Mouse (Mus musculus): ENCODE measurements around the gene Hist2h2be. TPM values are rescaled to one million over a fixed set of nuclear protein-coding genes. Genes with fewer than 3 reads are reported as not detected.
A peak's percentile ranks its signal among the peaks of the same experiment; 100 is the strongest.
"Not testable (repeated sequence)": the region's sequence is repeated elsewhere in the genome, so short reads cannot be mapped to it uniquely, and the experiment has no call there.

The Hist2h2be gene
- polyA plus RNA-seq, 1 experiment from 2014 or later, result 3.5 TPM

DNA sequence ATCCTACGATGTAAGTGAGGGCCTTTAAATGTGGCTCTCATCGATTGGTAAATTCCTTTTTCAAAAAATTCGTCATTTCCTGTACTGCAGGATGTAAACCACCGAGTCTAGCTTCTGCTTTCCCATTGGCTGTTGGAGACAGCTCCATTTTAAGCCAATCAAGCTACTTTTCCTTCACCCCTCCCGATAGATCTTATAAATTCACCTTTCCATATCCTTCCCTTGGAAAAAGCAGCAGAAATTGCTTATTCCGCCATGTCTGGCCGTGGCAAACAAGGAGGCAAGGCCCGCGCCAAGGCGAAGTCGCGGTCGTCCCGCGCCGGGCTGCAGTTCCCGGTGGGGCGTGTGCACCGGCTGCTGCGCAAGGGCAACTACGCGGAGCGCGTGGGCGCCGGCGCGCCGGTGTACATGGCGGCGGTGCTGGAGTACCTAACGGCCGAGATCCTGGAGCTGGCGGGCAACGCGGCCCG, 1.2 kb upstream of the Hist2h2be start, which contains the start of the genes Bola1 and Hist2h2ab:
TSS of gene Bola1 (minus strand) at position 49 of the 470 bp plus-strand sequence.
TSS of gene Hist2h2ab (plus strand) at position 205 of the 470 bp plus-strand sequence.
- H3K27ac ChIP-seq, result peak within 1 kb of the TSS; percentile 94
- H3K36me3 ChIP-seq, result no peaks in the 10 kb centered on the region
- WGBS, result 0% methylated on average over 37 of the region's 37 CpGs
- peak; percentile 87 for DNase-seq (ENCODE audit: low spot score)
- no peaks in the 10 kb centered on the region for H3K9me3 ChIP-seq
- H3K27me3 ChIP-seq (ENCODE audit: insufficient read depth, poor library complexity, severe bottlenecking), result no peaks in the 10 kb centered on the region
- H3K4me1 ChIP-seq, result peaks cover 25% of the 10 kb centered on the region
- H3K4me3 ChIP-seq, result peak within 1 kb of the TSS; percentile 71

GRCm38 (mm10) chr3:96220131-96220764, 671 bp upstream of the Hist2h2be start:
- H3K9me3 ChIP-seq; H3K27me3 ChIP-seq (ENCODE audit: insufficient read depth, poor library complexity, severe bottlenecking); H3K36me3 ChIP-seq; DNase-seq (ENCODE audit: low spot score): not testable (repeated sequence)
- WGBS, result under 1% methylated on average over 38 of the region's 47 CpGs
- Histone ChIP-seq H3K27ac (peak overlapping the region; percentile 94), H3K4me3 (peak overlapping the region; percentile 71), H3K4me1 (peaks cover 30% of the 10 kb centered on the region)

DNA sequence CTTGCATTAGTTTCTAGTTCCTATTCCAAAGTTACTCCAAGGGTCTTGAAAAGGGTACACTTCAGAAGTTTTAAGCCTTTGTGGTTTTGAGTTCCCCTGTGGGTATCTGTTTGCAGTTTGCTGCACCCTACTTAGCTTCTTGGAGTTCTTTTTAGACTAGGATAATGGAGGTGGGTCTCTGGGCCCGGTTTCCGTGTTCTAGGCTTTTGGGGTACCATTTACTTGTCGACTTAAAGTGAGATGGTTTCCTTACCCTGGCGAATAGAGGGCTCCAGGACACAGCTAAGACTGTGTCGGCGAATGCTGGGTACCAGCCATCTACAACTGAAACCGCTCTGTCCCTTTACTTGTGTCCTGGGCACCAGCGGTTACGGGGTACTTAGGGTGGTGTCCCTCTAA, 720 bp downstream of the Hist2h2be start:
- Histone ChIP-seq H3K4me1 (peaks cover 40% of the 10 kb centered on the region), H3K4me3 (peak overlapping the region; percentile 71), H3K36me3 (no peaks in the 10 kb centered on the region), H3K27me3 (ENCODE audit: insufficient read depth, poor library complexity, severe bottlenecking) (no peaks in the 10 kb centered on the region), H3K27ac (peak overlapping the region; percentile 94), H3K9me3 (no peaks in the 10 kb centered on the region)
- DNase-seq (ENCODE audit: low spot score), result no peak
- WGBS, result 33% methylated on average over 9 of the region's 9 CpGs

DNA sequence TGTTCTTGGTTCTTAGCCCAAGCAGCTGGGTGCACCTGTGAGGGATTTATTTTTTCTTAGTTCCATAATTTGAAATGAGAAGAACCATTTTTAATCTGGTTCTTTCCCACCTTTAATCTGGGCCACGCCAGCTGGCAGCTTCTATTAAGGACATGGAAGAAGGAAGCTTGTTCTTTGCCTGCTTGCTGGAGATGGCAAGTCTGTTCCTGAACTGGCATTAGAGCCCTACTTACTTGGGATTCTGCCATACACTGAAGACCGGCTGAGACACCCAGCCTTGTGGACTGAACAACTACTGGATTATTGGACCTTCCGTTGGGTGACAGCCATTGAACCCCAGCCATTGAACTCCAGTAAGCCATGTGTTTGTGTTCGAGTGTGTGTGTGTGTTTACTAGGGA, 1.9 kb downstream of the Hist2h2be start:
- Histone ChIP-seq H3K4me1 (peaks cover 48% of the 10 kb centered on the region), H3K27ac (no peak overlapping the region)

DNA sequence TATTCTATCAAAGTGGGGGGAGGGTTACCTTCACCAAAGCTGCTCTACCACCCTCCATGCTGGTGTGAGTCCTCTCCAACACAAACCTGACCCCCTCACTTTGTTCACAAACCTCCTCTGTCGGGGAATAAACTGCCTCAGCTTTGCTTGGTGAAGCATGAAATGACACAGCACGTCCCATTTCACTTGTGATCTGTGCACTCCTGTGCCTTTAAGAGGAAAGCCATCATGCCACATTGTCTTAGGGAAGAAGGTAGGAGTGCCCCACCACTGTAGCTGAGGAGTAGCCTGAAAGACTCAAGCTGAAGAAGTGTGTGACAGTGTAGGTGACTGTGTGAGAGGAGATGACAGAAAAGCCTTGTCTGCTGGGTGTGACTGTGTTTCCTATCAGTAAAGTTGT, 4.5 kb downstream of the Hist2h2be start:
- 41% methylated on average over 2 of the region's 2 CpGs for WGBS
- Histone ChIP-seq H3K4me3 (no peak overlapping the region), H3K27ac (peak overlapping the region; percentile 57; the same call in 1 of the 2 replicates), H3K4me1 (peaks cover 41% of the 10 kb centered on the region), H3K27me3 (ENCODE audit: insufficient read depth, poor library complexity, severe bottlenecking) (no peaks in the 10 kb centered on the region), H3K36me3 (no peaks in the 10 kb centered on the region), H3K9me3 (no peaks in the 10 kb centered on the region)
- no peak for DNase-seq (ENCODE audit: low spot score)

More for the DNA sequence above, 1.9 kb downstream of the Hist2h2be start:
- DNase-seq (ENCODE audit: low spot score), result no peak
- H3K27me3 ChIP-seq (ENCODE audit: insufficient read depth, poor library complexity, severe bottlenecking), result no peaks in the 10 kb centered on the region
- H3K9me3 ChIP-seq, result no peaks in the 10 kb centered on the region
- no peak overlapping the region for H3K4me3 ChIP-seq
- WGBS, result 91% methylated on average over 4 of the region's 4 CpGs
- H3K36me3 ChIP-seq, result no peaks in the 10 kb centered on the region

- H3K27me3 ChIP-seq (ENCODE audit: insufficient read depth, poor library complexity, severe bottlenecking), result no peaks in the 10 kb centered on the region
- H3K4me3 ChIP-seq, result no peak overlapping the region
- no peak for DNase-seq (ENCODE audit: low spot score)
- no peaks in the 10 kb centered on the region for H3K9me3 ChIP-seq
- H3K27ac ChIP-seq, result 0 out of 2 replicates have a peak overlapping the region, but pooled peaks have one; percentile 59
- WGBS, result 69% methylated on average over 8 of the region's 8 CpGs
- no peaks in the 10 kb centered on the region for H3K36me3 ChIP-seq
- H3K4me1 ChIP-seq, result peaks cover 39% of the 10 kb centered on the region
These were observed 6.1 kb downstream of the Hist2h2be start for GRCm38 (mm10) chr3:96226695-96227648.

GRCm38 (mm10) chr3:96228828-96229227, 7.9 kb downstream of the Hist2h2be start:
- no peak for DNase-seq (ENCODE audit: low spot score)
- WGBS, result 58% methylated on average over 2 of the region's 2 CpGs
- Histone ChIP-seq H3K4me3 (no peak overlapping the region), H3K4me1 (peaks cover 33% of the 10 kb centered on the region), H3K27me3 (ENCODE audit: insufficient read depth, poor library complexity, severe bottlenecking) (no peaks in the 10 kb centered on the region), H3K27ac (no peak overlapping the region), H3K36me3 (no peaks in the 10 kb centered on the region), H3K9me3 (no peaks in the 10 kb centered on the region)

- 64% methylated on average over 2 of the region's 2 CpGs for WGBS
These were observed 9.5 kb downstream of the Hist2h2be start for GRCm38 (mm10) chr3:96230404-96230803.

DNA sequence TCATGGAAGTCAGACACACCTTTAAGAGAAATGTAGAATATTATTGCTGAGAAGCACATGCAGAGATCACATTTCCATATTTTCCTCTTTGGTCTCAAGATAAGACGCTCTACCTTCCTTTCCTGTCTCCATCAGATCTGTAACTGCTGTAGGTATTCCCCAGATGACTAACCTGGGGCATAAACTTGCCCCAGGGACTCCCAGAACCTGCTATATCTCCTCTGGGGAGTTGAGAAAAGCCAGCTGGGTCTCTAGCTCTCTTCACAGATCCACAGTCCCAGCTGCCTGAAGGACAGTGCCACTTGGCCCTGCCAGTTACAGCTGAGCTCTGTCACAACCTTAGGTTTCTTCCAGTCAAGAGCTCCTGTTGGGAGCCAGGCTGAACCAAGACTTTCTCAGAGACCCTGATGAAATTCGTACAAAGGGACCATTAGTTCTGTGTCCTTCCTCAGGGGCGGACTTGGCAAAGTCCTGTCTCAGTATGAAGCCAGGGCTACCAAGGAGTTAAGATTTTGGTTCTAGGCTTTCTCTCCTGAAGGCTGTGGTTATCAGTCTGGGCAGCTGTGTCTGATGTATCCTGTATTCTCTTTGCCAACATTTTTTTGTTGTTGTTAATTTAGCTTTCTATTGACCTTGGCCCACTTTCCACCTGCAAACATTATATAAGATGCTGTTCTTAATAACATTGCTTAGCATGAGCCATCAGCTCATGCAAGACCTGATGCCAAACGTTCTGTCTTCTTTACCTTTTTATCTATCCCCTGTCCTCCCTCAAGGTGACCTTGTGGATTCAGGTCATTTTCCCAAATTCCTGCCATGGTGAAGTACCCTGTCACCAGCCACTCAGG, 10.2 kb downstream of the Hist2h2be start:
- no peak for DNase-seq (ENCODE audit: low spot score)
- no peak overlapping the region for H3K27ac ChIP-seq
- no peaks in the 10 kb centered on the region for H3K9me3 ChIP-seq
- no peak overlapping the region for H3K4me3 ChIP-seq
- WGBS, result 64% methylated on average over 4 of the region's 4 CpGs
- peaks cover 17% of the 10 kb centered on the region for H3K4me1 ChIP-seq
- H3K36me3 ChIP-seq, result no peaks in the 10 kb centered on the region
- no peaks in the 10 kb centered on the region for H3K27me3 ChIP-seq (ENCODE audit: insufficient read depth, poor library complexity, severe bottlenecking)

More at GRCm38 (mm10) chr3:96230404-96230803, 9.5 kb downstream of the Hist2h2be start:
- H3K27me3 ChIP-seq (ENCODE audit: insufficient read depth, poor library complexity, severe bottlenecking), result no peaks in the 10 kb centered on the region
- no peaks in the 10 kb centered on the region for H3K36me3 ChIP-seq
- H3K27ac ChIP-seq, result no peak overlapping the region
- DNase-seq (ENCODE audit: low spot score), result no peak
- H3K4me3 ChIP-seq, result no peak overlapping the region
- H3K4me1 ChIP-seq, result peaks cover 24% of the 10 kb centered on the region
- H3K9me3 ChIP-seq, result no peaks in the 10 kb centered on the region

GRCm38 (mm10) chr3:96231758-96232120, 10.8 kb downstream of the Hist2h2be start:
- 49% methylated on average over 2 of the region's 2 CpGs for WGBS
- no peaks in the 10 kb centered on the region for H3K36me3 ChIP-seq
- no peak for DNase-seq (ENCODE audit: low spot score)
- no peak overlapping the region for H3K27ac ChIP-seq
- no peak overlapping the region for H3K4me3 ChIP-seq
- no peaks in the 10 kb centered on the region for H3K9me3 ChIP-seq
- no peaks in the 10 kb centered on the region for H3K27me3 ChIP-seq (ENCODE audit: insufficient read depth, poor library complexity, severe bottlenecking)
- peaks cover 12% of the 10 kb centered on the region for H3K4me1 ChIP-seq

DNA sequence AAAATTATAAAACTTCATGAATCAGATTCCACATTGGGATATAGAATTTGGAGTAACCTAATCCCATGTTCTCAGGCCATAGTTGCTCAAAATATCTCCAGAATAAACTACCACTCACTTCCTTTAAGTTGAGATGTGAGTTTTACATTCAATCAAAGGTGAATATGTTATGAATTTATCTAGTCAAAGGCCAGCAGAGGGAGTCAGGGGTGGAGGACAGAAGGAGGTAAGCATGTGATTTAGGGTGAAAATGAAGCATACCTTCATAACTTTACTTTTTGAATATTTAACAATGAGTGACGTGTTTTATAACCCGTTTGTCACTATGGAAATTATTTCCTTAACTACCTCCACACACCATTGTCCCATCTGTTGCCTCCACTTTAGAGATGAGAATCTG, 14.0 kb downstream of the Hist2h2be start:
- 74% methylated on average over 2 of the region's 2 CpGs for WGBS
- Histone ChIP-seq H3K4me3 (no peak overlapping the region), H3K27ac (no peak overlapping the region), H3K9me3 (no peaks in the 10 kb centered on the region), H3K27me3 (ENCODE audit: insufficient read depth, poor library complexity, severe bottlenecking) (no peaks in the 10 kb centered on the region), H3K4me1 (peaks cover 14% of the 10 kb centered on the region; the same call in 1 of the 2 replicates), H3K36me3 (no peaks in the 10 kb centered on the region)
- DNase-seq (ENCODE audit: low spot score), result no peak

GRCm38 (mm10) chr3:96235836-96236235, 14.9 kb downstream of the Hist2h2be start:
- H3K27ac ChIP-seq, result no peak overlapping the region
- H3K4me1 ChIP-seq, result peaks cover 17% of the 10 kb centered on the region; the same call in 1 of the 2 replicates
- no peaks in the 10 kb centered on the region for H3K9me3 ChIP-seq
- 47% methylated on average over 3 of the region's 3 CpGs for WGBS
- DNase-seq (ENCODE audit: low spot score), result no peak
- H3K4me3 ChIP-seq, result no peak overlapping the region
- H3K36me3 ChIP-seq, result no peaks in the 10 kb centered on the region
- H3K27me3 ChIP-seq (ENCODE audit: insufficient read depth, poor library complexity, severe bottlenecking), result no peaks in the 10 kb centered on the region

Data from heart, embryonic 10.5 days (tissue).